Mouse (Mus musculus): ENCODE measurements around the gene Depdc1b.

DNA sequence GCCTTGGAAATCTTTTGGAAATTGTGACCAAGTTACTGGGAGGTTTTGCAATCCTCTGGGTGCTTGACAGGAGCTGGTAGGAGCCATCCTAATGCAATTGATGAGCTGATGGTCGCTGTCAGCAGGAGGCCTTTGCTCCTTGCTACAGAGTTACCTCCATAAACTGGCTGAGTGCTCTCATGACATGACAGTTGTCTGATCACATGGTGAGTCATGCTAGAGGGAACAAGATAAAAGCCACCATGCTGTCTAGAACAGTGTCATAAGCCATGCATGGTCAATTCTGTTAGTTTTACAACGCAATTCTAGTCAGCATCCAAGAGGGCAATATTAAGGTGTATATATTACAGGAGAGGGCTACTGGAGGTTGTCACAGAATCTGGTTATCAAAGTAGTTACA is 99.3 kb downstream of the Depdc1b start:
- TF ChIP-seq CTCF (IDR thresholded peaks at IDR 0.05; ENCODE audit: control insufficient read depth, insufficient read depth, insufficient read length) (no peak), MYOD1 (IDR thresholded peaks at IDR 0.05; ENCODE audit: control insufficient read depth, insufficient read length, low read depth) (no peak), CEBPB (IDR thresholded peaks at IDR 0.05; ENCODE audit: low read depth) (no peak)
